Mouse (Mus musculus) liver, embryonic 12.5 days (tissue): ENCODE data around the gene Gnaq. TPM values are rescaled to one million over a fixed set of nuclear protein-coding genes. Genes with fewer than 3 reads are reported as not detected.
A peak's percentile ranks its signal among the peaks of the same experiment; 100 is the strongest.

ENCODE experiments used
- ATAC-seq: fragments of 200-750 bp; cut with Nextera tagmentation; 2 replicates; pipeline ENCODE4 v1.8.0; 2017; ENCODE audit warnings: moderate number of reproducible peaks, mild to moderate bottlenecking, moderate library complexity
- H3K27ac ChIP-seq: fragments of 300-500 bp; sonication (generic); 2 replicates; pipeline ENCODE4 v1.5.1; 2016; ENCODE audit warnings: mild to moderate bottlenecking
- H3K27me3 ChIP-seq: fragments of 300-500 bp; sonication (generic); replicated peaks from 2 replicates; pipeline ENCODE4 v1.6.1; 2016; ENCODE audit warnings: mild to moderate bottlenecking, moderate library complexity
- H3K36me3 ChIP-seq: fragments of 300-500 bp; sonication (generic); 2 replicates; pipeline ENCODE4 v1.6.1; 2016; ENCODE audit warnings: mild to moderate bottlenecking, moderate library complexity
- H3K4me1 ChIP-seq: fragments of 300-500 bp; sonication (generic); 2 replicates; pipeline ENCODE4 v1.6.1; 2016
- H3K4me2 ChIP-seq: fragments of 300-500 bp; sonication (generic); 2 replicates; pipeline ENCODE4 v1.6.1; 2016; ENCODE audit warnings: mild to moderate bottlenecking, moderate library complexity
- H3K4me3 ChIP-seq: fragments of 300-500 bp; sonication (generic); 2 replicates; pipeline ENCODE4 v1.5.1; 2016; ENCODE audit warnings: mild to moderate bottlenecking, moderate library complexity
- H3K9ac ChIP-seq: fragments of 300-500 bp; sonication (generic); 2 replicates; pipeline ENCODE4 v1.6.1; 2016; ENCODE audit warnings: mild to moderate bottlenecking, moderate library complexity
- H3K9me3 ChIP-seq: fragments of 300-500 bp; sonication (generic); replicated peaks from 2 replicates; pipeline ENCODE4 v1.6.1; 2016; ENCODE audit warnings: mild to moderate bottlenecking, moderate library complexity
- WGBS: fragments of 180-500 bp; shearing (Covaris S2); methylation state at CpG from one replicate; pipeline ENCODE4 v1.1.7; 2016; ENCODE audit not compliant: insufficient replicate concordance; 5-methylcytosine and 5-hydroxymethylcytosine counted together
- polyA plus RNA-seq: library from polyadenylated mRNA; unstranded; fragments of >200 nt; fragmentation: Nextera tagmentation; extraction: Ambion mirVana; gene quantifications from 2 replicates; pipeline ENCODE4 v1.2.1, GENCODE M21; 2016

Gnaq gene
- polyA plus RNA-seq, 1 experiment from 2014 or later, result 5.6 TPM

GRCm38 (mm10) chr19:16270236-16270635 lies 137.6 kb downstream of the Gnaq start:
- Histone ChIP-seq H3K36me3 (no peaks in the 10 kb centered on the region), H3K27me3 (no peaks in the 10 kb centered on the region), H3K4me1 (no peaks in the 10 kb centered on the region), H3K9me3 (no peaks in the 10 kb centered on the region), H3K4me2 (no peak overlapping the region), H3K27ac (no peak overlapping the region), H3K9ac (no peak overlapping the region), H3K4me3 (no peak overlapping the region)
- no peak for ATAC-seq
- WGBS, result 74% methylated on average over 6 of the region's 6 CpGs

DNA sequence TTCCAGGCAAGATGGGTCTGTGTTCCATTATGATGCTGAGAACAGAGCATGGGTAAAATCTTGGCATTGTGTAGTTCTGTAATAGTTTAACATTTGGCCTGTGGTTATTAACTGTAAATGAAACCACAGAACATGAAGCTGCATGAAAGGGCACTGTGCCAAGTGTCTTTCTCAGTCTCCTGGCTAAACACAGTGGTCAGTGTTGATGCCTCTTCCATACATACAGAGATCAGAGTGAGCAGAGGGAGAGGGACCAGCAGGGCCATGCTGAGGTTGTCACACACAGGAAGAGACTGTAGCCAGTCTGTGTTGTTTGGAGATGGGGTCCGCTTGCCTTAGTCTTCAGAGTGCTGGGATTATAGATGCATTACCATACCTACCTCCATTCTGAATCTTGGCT lies 138.4 kb downstream of the Gnaq start:
- no peak overlapping the region for H3K27ac ChIP-seq
- 67% methylated on average over 1 of the region's 1 CpGs for WGBS
- H3K36me3 ChIP-seq, result no peaks in the 10 kb centered on the region
- no peak overlapping the region for H3K9ac ChIP-seq
- H3K4me1 ChIP-seq, result no peaks in the 10 kb centered on the region
- H3K4me2 ChIP-seq, result no peak overlapping the region
- no peaks in the 10 kb centered on the region for H3K9me3 ChIP-seq
- H3K27me3 ChIP-seq, result no peaks in the 10 kb centered on the region
- no peak for ATAC-seq
- no peak overlapping the region for H3K4me3 ChIP-seq

GRCm38 (mm10) chr19:16273021-16273420 lies 140.4 kb downstream of the Gnaq start:
- H3K4me1 ChIP-seq, result no peaks in the 10 kb centered on the region
- no peak overlapping the region for H3K9ac ChIP-seq
- no peak overlapping the region for H3K4me2 ChIP-seq
- no peak overlapping the region for H3K4me3 ChIP-seq
- no peak overlapping the region for H3K27ac ChIP-seq
- no peak for ATAC-seq
- no peaks in the 10 kb centered on the region for H3K27me3 ChIP-seq
- H3K9me3 ChIP-seq, result no peaks in the 10 kb centered on the region
- H3K36me3 ChIP-seq, result no peaks in the 10 kb centered on the region
- 40% methylated on average over 4 of the region's 4 CpGs for WGBS

GRCm38 (mm10) chr19:16280231-16280630 lies 147.6 kb downstream of the Gnaq start:
- Histone ChIP-seq H3K4me3 (no peak overlapping the region), H3K27me3 (no peaks in the 10 kb centered on the region), H3K4me2 (no peak overlapping the region), H3K27ac (no peak overlapping the region), H3K36me3 (peaks cover 7% of the 10 kb centered on the region; the same call in 1 of the 2 replicates), H3K9ac (no peak overlapping the region), H3K4me1 (peaks cover 33% of the 10 kb centered on the region), H3K9me3 (no peaks in the 10 kb centered on the region)
- WGBS, result 63% methylated on average over 4 of the region's 4 CpGs
- ATAC-seq, result no peak

- no peaks in the 10 kb centered on the region for H3K27me3 ChIP-seq
- H3K9me3 ChIP-seq, result no peaks in the 10 kb centered on the region
- 69% methylated on average over 11 of the region's 11 CpGs for WGBS
- H3K4me2 ChIP-seq, result no peak overlapping the region
- H3K4me1 ChIP-seq, result peaks cover 58% of the 10 kb centered on the region
- no peak overlapping the region for H3K4me3 ChIP-seq
- no peak overlapping the region for H3K9ac ChIP-seq
- ATAC-seq, result no peak
- no peaks in the 10 kb centered on the region for H3K36me3 ChIP-seq
- no peak overlapping the region for H3K27ac ChIP-seq
Measured at GRCm38 (mm10) chr19:16285051-16286028, 152.7 kb downstream of the Gnaq start.

DNA sequence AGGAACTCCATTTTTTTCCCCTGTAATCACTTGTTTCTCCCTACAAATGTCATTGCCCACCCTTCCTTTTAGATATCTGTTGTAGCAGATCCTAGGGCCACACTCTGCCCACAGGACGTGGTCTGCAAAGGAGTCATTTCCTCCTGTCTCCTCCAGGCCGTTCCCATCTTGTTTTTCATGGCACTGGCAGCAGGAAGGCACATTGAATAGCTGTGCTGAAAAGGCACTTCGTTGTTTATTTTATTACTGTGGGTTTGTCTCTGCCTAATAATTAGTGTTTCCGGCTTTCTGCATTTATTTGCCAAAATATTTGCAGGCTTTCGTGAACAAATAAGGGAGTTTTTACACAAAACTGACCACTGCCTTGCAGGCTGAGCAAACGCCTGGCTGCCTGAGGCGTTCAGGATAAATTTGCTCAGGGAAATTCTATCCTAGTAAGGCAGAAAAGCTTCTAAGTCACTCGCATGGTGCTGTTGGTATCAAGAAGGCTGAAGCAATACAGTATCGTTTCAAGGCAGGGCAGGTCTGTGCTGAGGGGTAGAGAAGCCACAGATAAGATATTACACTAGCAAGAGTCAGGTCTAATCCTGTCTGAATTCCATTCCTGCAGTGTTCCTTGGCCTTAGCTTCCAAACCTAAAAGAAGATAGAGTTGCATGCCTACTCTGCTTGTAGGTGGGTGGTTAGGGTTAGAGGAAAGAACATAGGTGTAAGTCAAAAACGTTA lies 154.0 kb downstream of the Gnaq start:
- Histone ChIP-seq H3K27ac (peak overlapping the region; percentile 66), H3K4me2 (peak overlapping the region; percentile 36), H3K36me3 (no peaks in the 10 kb centered on the region), H3K27me3 (no peaks in the 10 kb centered on the region), H3K4me3 (no peak overlapping the region), H3K9me3 (no peaks in the 10 kb centered on the region), H3K4me1 (peaks cover 61% of the 10 kb centered on the region), H3K9ac (no peak overlapping the region)
- 15% methylated on average over 10 of the region's 10 CpGs for WGBS
- peak; percentile 80 for ATAC-seq

DNA sequence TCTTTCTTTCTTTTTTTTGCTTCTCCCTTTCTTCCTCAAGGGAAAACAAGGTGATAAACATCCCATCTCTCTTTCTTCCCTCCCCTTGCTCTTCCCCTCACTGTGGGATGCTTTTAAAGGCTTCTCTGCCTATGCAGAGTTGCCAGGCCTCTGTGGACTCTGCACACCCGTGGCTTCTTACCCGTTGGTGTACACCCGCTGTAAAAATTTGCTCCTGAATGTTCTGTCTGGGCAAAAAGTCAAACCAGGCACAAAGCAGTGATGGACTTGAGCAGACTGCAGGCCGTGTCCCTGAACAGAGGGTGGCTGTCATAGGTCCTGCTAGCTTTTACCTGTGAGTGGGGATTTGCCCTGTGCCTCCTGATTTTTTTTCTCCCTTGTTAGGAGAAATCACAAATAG lies 154.7 kb downstream of the Gnaq start:
- WGBS, result 61% methylated on average over 4 of the region's 4 CpGs
- peak overlapping the region; percentile 66; the same call in 1 of the 2 replicates for H3K27ac ChIP-seq
- no peaks in the 10 kb centered on the region for H3K36me3 ChIP-seq
- H3K4me2 ChIP-seq, result no peak overlapping the region
- no peak overlapping the region for H3K4me3 ChIP-seq
- H3K4me1 ChIP-seq, result peaks cover 67% of the 10 kb centered on the region
- no peak for ATAC-seq
- no peaks in the 10 kb centered on the region for H3K27me3 ChIP-seq
- no peak overlapping the region for H3K9ac ChIP-seq
- H3K9me3 ChIP-seq, result no peaks in the 10 kb centered on the region

GRCm38 (mm10) chr19:16287971-16288370 lies 155.3 kb downstream of the Gnaq start:
- H3K9ac ChIP-seq, result no peak overlapping the region
- H3K27ac ChIP-seq, result no peak overlapping the region
- peaks cover 69% of the 10 kb centered on the region for H3K4me1 ChIP-seq
- WGBS, result 81% methylated on average over 7 of the region's 7 CpGs
- no peak overlapping the region for H3K4me2 ChIP-seq
- no peak for ATAC-seq
- H3K4me3 ChIP-seq, result no peak overlapping the region
- H3K9me3 ChIP-seq, result no peaks in the 10 kb centered on the region
- H3K36me3 ChIP-seq, result no peaks in the 10 kb centered on the region
- no peaks in the 10 kb centered on the region for H3K27me3 ChIP-seq

DNA sequence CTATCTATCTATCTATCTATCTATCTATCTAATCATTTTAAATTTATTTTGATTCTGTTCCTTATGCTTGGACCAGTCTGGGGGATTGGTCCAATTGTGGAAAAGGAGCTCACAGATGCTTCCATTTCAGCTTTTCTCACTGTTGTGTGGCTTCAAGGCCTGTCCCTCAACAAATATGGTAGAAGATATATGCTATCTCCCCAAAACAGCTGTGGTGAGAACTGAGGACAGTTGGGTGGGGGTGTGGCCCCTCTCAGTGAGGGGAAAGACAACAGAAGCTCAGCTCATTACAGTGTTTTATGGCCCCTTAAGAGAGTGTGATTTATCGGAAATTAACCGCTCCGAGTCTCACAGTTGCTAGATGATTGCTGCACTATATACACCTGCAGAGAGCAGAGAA lies 158.5 kb downstream of the Gnaq start:
- Histone ChIP-seq H3K27me3 (no peaks in the 10 kb centered on the region), H3K9me3 (no peaks in the 10 kb centered on the region), H3K4me1 (peaks cover 45% of the 10 kb centered on the region), H3K4me3 (no peak overlapping the region), H3K27ac (no peak overlapping the region), H3K36me3 (no peaks in the 10 kb centered on the region), H3K9ac (no peak overlapping the region), H3K4me2 (0 out of 2 replicates have a peak overlapping the region, but pooled peaks have one; percentile 6)
- peak; percentile 68 for ATAC-seq
- 53% methylated on average over 3 of the region's 3 CpGs for WGBS

GRCm38 (mm10) chr19:16292056-16292608 lies 159.5 kb downstream of the Gnaq start:
- Histone ChIP-seq H3K9me3 (no peaks in the 10 kb centered on the region), H3K9ac (no peak overlapping the region), H3K27ac (no peak overlapping the region), H3K4me2 (no peak overlapping the region), H3K36me3 (no peaks in the 10 kb centered on the region), H3K27me3 (no peaks in the 10 kb centered on the region), H3K4me1 (peaks cover 35% of the 10 kb centered on the region), H3K4me3 (no peak overlapping the region)
- no peak for ATAC-seq
- 79% methylated on average over 2 of the region's 2 CpGs for WGBS

DNA sequence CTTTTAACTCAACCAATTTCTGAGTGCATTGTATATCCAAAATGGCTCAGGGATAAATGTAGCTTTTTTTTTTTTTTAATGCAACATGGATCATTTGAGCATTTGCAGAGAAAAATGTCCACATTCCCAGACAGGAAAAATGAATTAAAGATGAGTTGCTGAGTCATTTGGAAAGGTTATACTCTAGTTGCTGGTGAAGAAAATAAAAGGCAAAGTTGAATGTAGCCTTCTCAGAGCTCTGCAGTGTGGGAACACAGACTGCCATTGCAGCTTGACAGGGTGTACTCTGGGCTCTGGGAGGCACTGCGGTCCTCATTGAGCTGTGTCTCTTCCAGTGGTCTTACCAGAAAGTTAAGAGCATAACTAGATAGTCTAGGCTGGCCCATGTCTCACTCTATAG lies 160.3 kb downstream of the Gnaq start:
- Histone ChIP-seq H3K9me3 (no peaks in the 10 kb centered on the region), H3K4me2 (no peak overlapping the region), H3K4me3 (no peak overlapping the region), H3K36me3 (no peaks in the 10 kb centered on the region), H3K27ac (no peak overlapping the region), H3K4me1 (peaks cover 27% of the 10 kb centered on the region), H3K9ac (no peak overlapping the region), H3K27me3 (no peaks in the 10 kb centered on the region)
- ATAC-seq, result no peak
- 63% methylated on average over 1 of the region's 1 CpGs for WGBS

- 41% methylated on average over 4 of the region's 4 CpGs for WGBS
- no peak overlapping the region for H3K27ac ChIP-seq
- ATAC-seq, result 0 out of 2 replicates have a peak, but pooled peaks have one; percentile 55
- H3K36me3 ChIP-seq, result no peaks in the 10 kb centered on the region
- no peak overlapping the region for H3K4me3 ChIP-seq
- H3K27me3 ChIP-seq, result no peaks in the 10 kb centered on the region
- no peaks in the 10 kb centered on the region for H3K9me3 ChIP-seq
- no peak overlapping the region for H3K9ac ChIP-seq
- H3K4me2 ChIP-seq, result no peak overlapping the region
- H3K4me1 ChIP-seq, result peaks cover 11% of the 10 kb centered on the region
Measured at GRCm38 (mm10) chr19:16300413-16300812, 167.8 kb downstream of the Gnaq start.
